Mouse (Mus musculus): ENCODE measurements around the gene Rsph14. TPM values are rescaled to one million over a fixed set of nuclear protein-coding genes. Genes with fewer than 3 reads are reported as not detected.

Gene Rsph14
- total RNA-seq (2021): under 1 TPM; 0.27 to 0.31 TPM

- DNase-seq (ENCODE audit: extremely low spot score in 1 of 2, low spot score in 1 of 2): peak; percentile 60 to 77
These were observed at the start of gene Rsph14 for GRCm38 (mm10) chr10:75032395-75032794. Gene Rsph14, minus strand, starts transcription at chr10:75032586.

GRCm38 (mm10) chr10:75078174-75079128, 46.1 kb upstream of the Rsph14 start:
- no peak for DNase-seq (ENCODE audit: extremely low spot score in 1 of 2, low spot score in 1 of 2)

- no peak for DNase-seq (ENCODE audit: extremely low spot score in 1 of 2, low spot score in 1 of 2)
These were observed 43.3 kb upstream of the Rsph14 start for GRCm38 (mm10) chr10:75075665-75076064.

GRCm38 (mm10) chr10:75070281-75070976, 38.0 kb upstream of the Rsph14 start:
- DNase-seq (ENCODE audit: extremely low spot score in 1 of 2, low spot score in 1 of 2): no peak

- DNase-seq (ENCODE audit: extremely low spot score in 1 of 2, low spot score in 1 of 2): no peak
These were observed 36.4 kb upstream of the Rsph14 start for GRCm38 (mm10) chr10:75068624-75069328.

GRCm38 (mm10) chr10:75068086-75068485, 35.7 kb upstream of the Rsph14 start:
- DNase-seq (ENCODE audit: extremely low spot score in 1 of 2, low spot score in 1 of 2): no peak

GRCm38 (mm10) chr10:75067446-75067845, 35.1 kb upstream of the Rsph14 start:
- no peak for DNase-seq (ENCODE audit: extremely low spot score in 1 of 2, low spot score in 1 of 2)

GRCm38 (mm10) chr10:75065691-75066090, 33.3 kb upstream of the Rsph14 start:
- DNase-seq (ENCODE audit: extremely low spot score in 1 of 2, low spot score in 1 of 2): no peak

GRCm38 (mm10) chr10:75063301-75063965, 31.0 kb upstream of the Rsph14 start:
- DNase-seq (ENCODE audit: extremely low spot score in 1 of 2, low spot score in 1 of 2): no peak

GRCm38 (mm10) chr10:75062621-75063020, 30.2 kb upstream of the Rsph14 start:
- no peak for DNase-seq (ENCODE audit: extremely low spot score in 1 of 2, low spot score in 1 of 2)

- DNase-seq (ENCODE audit: extremely low spot score in 1 of 2, low spot score in 1 of 2): no peak
These were observed 29.8 kb upstream of the Rsph14 start for GRCm38 (mm10) chr10:75062189-75062561.

- DNase-seq (ENCODE audit: extremely low spot score in 1 of 2, low spot score in 1 of 2): no peak
These were observed 29.2 kb upstream of the Rsph14 start for GRCm38 (mm10) chr10:75061341-75062188.

GRCm38 (mm10) chr10:75060843-75061235, 28.5 kb upstream of the Rsph14 start:
- DNase-seq (ENCODE audit: extremely low spot score in 1 of 2, low spot score in 1 of 2): no peak

- peak; percentile 73 to 83 for DNase-seq (ENCODE audit: extremely low spot score in 1 of 2, low spot score in 1 of 2)
These were observed 27.9 kb upstream of the Rsph14 start, which contains the start of gene Bcr for GRCm38 (mm10) chr10:75060217-75060842. Gene Bcr, plus strand, starts transcription at chr10:75060592.

GRCm38 (mm10) chr10:75059396-75059795, 27.0 kb upstream of the Rsph14 start:
- DNase-seq (ENCODE audit: extremely low spot score in 1 of 2, low spot score in 1 of 2): peak in 1 of 2 experiments; percentile 60

- no peak for DNase-seq (ENCODE audit: extremely low spot score in 1 of 2, low spot score in 1 of 2)
These were observed 26.5 kb upstream of the Rsph14 start for GRCm38 (mm10) chr10:75058761-75059395.

GRCm38 (mm10) chr10:75058336-75058735, 25.9 kb upstream of the Rsph14 start:
- DNase-seq (ENCODE audit: extremely low spot score in 1 of 2, low spot score in 1 of 2): no peak

- DNase-seq (ENCODE audit: extremely low spot score in 1 of 2, low spot score in 1 of 2): no peak
These were observed 23.9 kb upstream of the Rsph14 start for GRCm38 (mm10) chr10:75056255-75056654.

Measured in layer of hippocampus, postnatal 25 days (tissue).